Mouse (Mus musculus) CH12.LX (cell line): Measurements from ENCODE around the gene Wdfy1.

ENCODE experiments used
- BHLHE40 ChIP-seq: IDR thresholded peaks from 2 replicates; pipeline ENCODE4 v1.6.1; 2011; ENCODE audit warnings: mild to moderate bottlenecking, low read depth, low read length, improper control_type of control experiment
- CTCF ChIP-seq, 2 experiments: IDR thresholded peaks in 1 of 2; conservative IDR thresholded peaks in 1 of 2; 2 replicates each; pipeline ENCODE4 v1.5.1; 2011 to 2012; ENCODE audit warnings: low read depth in 2 of 2, low read length in 2 of 2, improper control_type of control experiment in 1 of 2, inconsistent platforms in 1 of 2, mild to moderate bottlenecking in 1 of 2, moderate library complexity in 1 of 2
- EP300 ChIP-seq: IDR thresholded peaks from 2 replicates; pipeline ENCODE4 v1.6.1; 2011; ENCODE audit warnings: low read length, improper control_type of control experiment
- ETS1 ChIP-seq: conservative IDR thresholded peaks from 2 replicates; pipeline ENCODE4 v1.6.1; 2012; ENCODE audit warnings: low read depth, mild to moderate bottlenecking, inconsistent platforms, low read length, improper control_type of control experiment, moderate library complexity
- HCFC1 ChIP-seq: IDR thresholded peaks from 2 replicates; pipeline ENCODE4 v1.6.1; 2012; ENCODE audit warnings: low read depth, mild to moderate bottlenecking, inconsistent platforms, low read length, improper control_type of control experiment
- JUN ChIP-seq: IDR thresholded peaks from 2 replicates; pipeline ENCODE4 v1.6.1; 2011; ENCODE audit warnings: low read depth, mild to moderate bottlenecking, low read length, improper control_type of control experiment, moderate library complexity; ENCODE audit not compliant: insufficient read depth
- MAZ ChIP-seq: IDR thresholded peaks from 2 replicates; pipeline ENCODE4 v1.6.1; 2012; ENCODE audit warnings: low read depth, mild to moderate bottlenecking, inconsistent platforms, low read length, improper control_type of control experiment, moderate library complexity
- NELFE ChIP-seq: IDR thresholded peaks from 2 replicates; pipeline ENCODE4 v1.6.1; 2011; ENCODE audit warnings: low read depth, low read length, improper control_type of control experiment
- POLR2A ChIP-seq: IDR thresholded peaks from 2 replicates; pipeline ENCODE4 v1.6.1; 2011; ENCODE audit warnings: low read depth, mild to moderate bottlenecking, improper control_type of control experiment, low read length
- SMC3 ChIP-seq: IDR thresholded peaks from 2 replicates; pipeline ENCODE4 v1.6.1; 2011; ENCODE audit warnings: low read depth, low read length, improper control_type of control experiment
- TBP ChIP-seq: conservative IDR thresholded peaks from 2 replicates; pipeline ENCODE4 v1.6.1; 2011; ENCODE audit warnings: low read depth, low read length, improper control_type of control experiment
- USF1 ChIP-seq: IDR thresholded peaks from 2 replicates; pipeline ENCODE4 v1.6.1; 2014; ENCODE audit warnings: low read depth, mild to moderate bottlenecking, inconsistent platforms, low read length, improper control_type of control experiment
- ZKSCAN1 ChIP-seq: IDR thresholded peaks from 2 replicates; pipeline ENCODE4 v1.6.1; 2012; ENCODE audit warnings: low read depth, inconsistent platforms, low read length, improper control_type of control experiment, borderline replicate concordance

- TF ChIP-seq SMC3 = no peak
- TF ChIP-seq CTCF (conservative IDR thresholded peaks at IDR 0.05 in 1 of 2, IDR thresholded peaks at IDR 0.05 in 1 of 2; ENCODE audit: low read depth in 2 of 2, low read length in 2 of 2) = no peak
- TF ChIP-seq POLR2A = peak; percentile 77
- TF ChIP-seq TBP = peak; percentile 86
- no peak for TF ChIP-seq EP300
- TF ChIP-seq NELFE = no peak; the same call in 1 of the 2 replicates
- TF ChIP-seq ZKSCAN1 = no peak
- peak; percentile 80 for TF ChIP-seq MAZ
- peak; percentile 31; the same call in 1 of the 2 replicates for TF ChIP-seq JUN
- no peak for TF ChIP-seq USF1
- no peak for TF ChIP-seq ETS1
- peak; percentile 100 for TF ChIP-seq HCFC1
- TF ChIP-seq BHLHE40 = no peak
These were observed at the start of gene Wdfy1, which contains the start of gene Mrpl44 for GRCm38 (mm10) chr1:79775927-79776458.
